Mouse (Mus musculus) liver, embryonic 15.5 days (tissue): ENCODE data around the gene Olfr1195. TPM values are rescaled to one million over a fixed set of nuclear protein-coding genes. Genes with fewer than 3 reads are reported as not detected.
"Not testable (repeated sequence)": the region's sequence is repeated elsewhere in the genome, so short reads cannot be mapped to it uniquely, and the experiment has no call there.

Experiments used
- ATAC-seq: fragments of 200-750 bp; cut with Nextera tagmentation; 2 replicates; pipeline ENCODE4 v1.8.0; 2017; ENCODE audit warnings: moderate number of reproducible peaks, mild to moderate bottlenecking, moderate library complexity; ENCODE audit not compliant: insufficient read depth
- H3K27ac ChIP-seq: fragments of 300-500 bp; sonication (generic); replicated peaks from 2 replicates; pipeline ENCODE4 v1.5.1; 2015; ENCODE audit warnings: mild to moderate bottlenecking, inconsistent platforms
- H3K27me3 ChIP-seq: fragments of 300-500 bp; sonication (generic); 2 replicates; pipeline ENCODE4 v1.6.1; 2015; ENCODE audit warnings: mild to moderate bottlenecking, inconsistent platforms
- H3K36me3 ChIP-seq: fragments of 300-500 bp; sonication (generic); replicated peaks from 2 replicates; pipeline ENCODE4 v1.6.1; 2015; ENCODE audit warnings: moderate library complexity, mild to moderate bottlenecking, inconsistent platforms
- H3K4me1 ChIP-seq: fragments of 300-500 bp; sonication (generic); replicated peaks from 2 replicates; pipeline ENCODE4 v1.6.1; 2015; ENCODE audit warnings: inconsistent platforms
- H3K4me2 ChIP-seq: fragments of 300-500 bp; sonication (generic); 2 replicates; pipeline ENCODE4 v1.6.1; 2015; ENCODE audit warnings: moderate library complexity, mild to moderate bottlenecking, inconsistent platforms
- H3K4me3 ChIP-seq: fragments of 300-500 bp; sonication (generic); replicated peaks from 2 replicates; pipeline ENCODE4 v1.5.1; 2015; ENCODE audit warnings: mild to moderate bottlenecking, inconsistent platforms
- H3K9ac ChIP-seq: fragments of 300-500 bp; sonication (generic); 2 replicates; pipeline ENCODE4 v1.6.1; 2015; ENCODE audit warnings: moderate library complexity, mild to moderate bottlenecking, inconsistent platforms
- H3K9me3 ChIP-seq: fragments of 300-500 bp; sonication (generic); replicated peaks from 2 replicates; pipeline ENCODE4 v1.6.1; 2016; ENCODE audit warnings: inconsistent platforms
- WGBS: fragments of 180-500 bp; shearing (Covaris S2); methylation state at CpG from one replicate; pipeline ENCODE4 v1.1.7; 2015; ENCODE audit warnings: mixed read lengths; ENCODE audit not compliant: insufficient replicate concordance; 5-methylcytosine and 5-hydroxymethylcytosine counted together
- polyA plus RNA-seq: library from polyadenylated mRNA; unstranded; fragments of >200 nt; fragmentation: Nextera tagmentation; extraction: Ambion mirVana; gene quantifications from 2 replicates; pipeline ENCODE4 v1.2.1, GENCODE M21; 2015

The Olfr1195 gene
- polyA plus RNA-seq: not detected in 2 replicates

DNA sequence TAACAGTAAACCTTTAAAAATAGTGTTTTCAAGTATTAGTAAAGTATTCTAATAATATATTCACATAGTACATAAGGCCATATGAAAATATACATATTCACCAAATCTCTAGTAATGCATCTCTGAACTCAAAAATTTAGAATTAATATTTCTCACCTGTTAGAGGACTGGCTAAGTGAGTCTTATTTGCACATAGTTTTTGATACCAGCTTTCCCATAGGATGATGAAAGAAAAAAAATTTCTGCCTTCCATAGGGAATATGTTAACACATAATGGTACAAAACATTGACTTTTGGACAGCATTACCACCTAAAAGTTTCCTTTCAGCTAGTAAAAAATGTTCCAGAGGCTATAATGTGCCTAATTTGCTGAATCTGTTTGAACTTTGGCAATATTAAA, at the start of gene Olfr1195:
Gene Olfr1195, minus strand, starts transcription at position 101 of the 400 bp plus-strand sequence.
- no peak for ATAC-seq
- no peak within 1 kb of the TSS for H3K4me2 ChIP-seq
- no peaks in the 10 kb centered on the region for H3K36me3 ChIP-seq
- no peaks in the 10 kb centered on the region for H3K4me1 ChIP-seq
- no peak within 1 kb of the TSS for H3K9ac ChIP-seq
- H3K9me3 ChIP-seq: no peaks in the 10 kb centered on the region
- H3K27ac ChIP-seq: no peak within 1 kb of the TSS
- no peak within 1 kb of the TSS for H3K4me3 ChIP-seq
- no peaks in the 10 kb centered on the region for H3K27me3 ChIP-seq

DNA sequence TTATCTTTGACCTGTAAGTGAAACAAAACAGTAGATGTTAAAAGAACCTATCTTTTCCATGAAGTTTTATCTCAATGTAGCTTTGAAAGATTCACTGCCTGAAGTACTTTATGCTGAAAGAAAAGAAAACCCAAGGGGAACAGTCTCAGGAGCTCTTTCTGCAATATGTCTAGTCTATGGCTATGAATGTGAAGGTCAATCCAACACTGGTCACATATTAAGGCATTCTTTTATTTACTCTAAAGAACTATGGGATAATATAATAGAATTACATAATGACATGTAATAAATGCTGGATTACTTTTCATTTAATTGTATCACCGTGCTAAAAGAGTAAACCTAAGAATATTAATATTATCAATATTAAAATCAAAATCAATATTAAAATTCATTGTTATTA, 43.3 kb upstream of the Olfr1195 start, which contains the start of gene Olfr1197:
Gene Olfr1197, minus strand, starts transcription at position 101 of the 400 bp plus-strand sequence.
- no peak within 1 kb of the TSS for H3K4me2 ChIP-seq
- no peaks in the 10 kb centered on the region for H3K36me3 ChIP-seq
- no peaks in the 10 kb centered on the region for H3K9me3 ChIP-seq
- H3K27me3 ChIP-seq: no peaks in the 10 kb centered on the region
- no peaks in the 10 kb centered on the region for H3K4me1 ChIP-seq
- 58% methylated on average over 1 of the region's 1 CpGs for WGBS
- ATAC-seq: no peak
- no peak within 1 kb of the TSS for H3K4me3 ChIP-seq
- H3K9ac ChIP-seq: no peak within 1 kb of the TSS
- no peak within 1 kb of the TSS for H3K27ac ChIP-seq

DNA sequence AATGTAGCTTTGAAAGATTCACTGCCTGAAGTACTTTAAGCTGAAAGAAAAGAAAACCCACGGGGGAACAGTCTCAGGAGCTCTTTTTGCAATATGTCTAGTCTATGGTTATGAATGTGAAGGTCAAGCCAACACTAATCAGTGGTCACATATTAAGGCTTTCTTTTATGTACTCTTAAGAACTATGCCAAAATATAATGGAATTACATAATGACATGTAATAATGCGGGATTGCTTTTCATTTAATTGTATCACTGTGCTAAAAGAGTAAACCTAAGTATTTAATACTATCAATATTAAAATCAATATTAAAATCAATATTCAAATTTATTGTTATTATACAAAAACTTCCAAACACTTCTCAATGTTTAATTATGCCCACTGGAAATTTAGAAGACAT, 15.5 kb upstream of the Olfr1195 start, which contains the start of gene Olfr1196:
Gene Olfr1196, minus strand, starts transcription at position 101 of the 400 bp plus-strand sequence.
- ATAC-seq: no peak
- no peak within 1 kb of the TSS for H3K27ac ChIP-seq
- H3K9ac ChIP-seq: no peak within 1 kb of the TSS
- no peaks in the 10 kb centered on the region for H3K36me3 ChIP-seq
- H3K9me3 ChIP-seq: no peaks in the 10 kb centered on the region
- H3K27me3 ChIP-seq: no peaks in the 10 kb centered on the region
- 64% methylated on average over 2 of the region's 2 CpGs for WGBS
- H3K4me2 ChIP-seq: no peak within 1 kb of the TSS
- no peaks in the 10 kb centered on the region for H3K4me1 ChIP-seq
- H3K4me3 ChIP-seq: no peak within 1 kb of the TSS

DNA sequence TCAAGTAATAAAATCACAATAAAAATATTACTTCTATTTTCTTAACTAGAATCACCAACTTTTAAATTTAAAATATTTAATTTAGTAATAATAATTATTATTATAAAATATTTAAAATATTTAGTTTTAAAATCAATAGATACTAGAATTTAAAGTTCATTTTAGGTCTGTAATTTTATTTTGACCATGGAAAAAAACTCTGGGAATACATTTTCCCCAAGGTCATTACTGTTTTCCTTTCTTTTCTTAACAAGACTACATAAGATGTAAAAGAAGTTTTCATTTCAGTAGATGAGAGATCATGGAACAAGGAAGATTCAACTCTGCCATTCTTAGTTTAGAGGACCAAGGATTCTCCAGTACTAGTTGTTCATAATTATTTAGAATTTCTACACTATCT, 13.7 kb downstream of the Olfr1195 start, which contains the start of gene Olfr1193:
Gene Olfr1193, plus strand, starts transcription at position 301 of the 400 bp plus-strand sequence.
- not testable (repeated sequence) for H3K9me3 ChIP-seq, H3K27ac ChIP-seq, H3K27me3 ChIP-seq, H3K4me1 ChIP-seq, H3K36me3 ChIP-seq, H3K4me2 ChIP-seq, ATAC-seq, H3K4me3 ChIP-seq, H3K9ac ChIP-seq

DNA sequence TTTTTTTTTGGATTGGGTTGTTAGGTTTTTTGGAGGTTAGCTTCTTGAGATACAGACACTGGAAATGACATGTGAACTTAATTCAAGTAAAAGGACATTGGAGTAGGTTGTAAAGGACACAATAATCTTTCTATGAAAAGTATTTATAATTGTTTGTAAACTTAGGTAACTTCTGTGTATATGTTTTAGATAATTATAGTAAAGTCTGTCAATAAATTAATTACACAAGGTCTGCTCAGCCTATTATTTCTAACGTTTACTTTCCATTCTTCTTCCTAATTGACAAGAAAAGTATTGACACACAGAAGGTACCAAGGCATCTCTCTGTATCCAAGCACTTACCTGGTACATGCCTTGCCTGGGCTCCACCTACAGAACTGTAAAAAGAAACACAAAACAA, 40.8 kb downstream of the Olfr1195 start, which contains the start of gene Olfr1192-ps1:
Gene Olfr1192-ps1, plus strand, starts transcription at position 301 of the 400 bp plus-strand sequence.
- Histone ChIP-seq H3K4me2 (no peak within 1 kb of the TSS), H3K9me3 (no peaks in the 10 kb centered on the region), H3K36me3 (no peaks in the 10 kb centered on the region), H3K4me1 (no peaks in the 10 kb centered on the region), H3K9ac (no peak within 1 kb of the TSS), H3K27me3 (no peaks in the 10 kb centered on the region), H3K4me3 (no peak within 1 kb of the TSS), H3K27ac (no peak within 1 kb of the TSS)
- ATAC-seq: no peak
- 33% methylated on average over 1 of the region's 1 CpGs for WGBS

DNA sequence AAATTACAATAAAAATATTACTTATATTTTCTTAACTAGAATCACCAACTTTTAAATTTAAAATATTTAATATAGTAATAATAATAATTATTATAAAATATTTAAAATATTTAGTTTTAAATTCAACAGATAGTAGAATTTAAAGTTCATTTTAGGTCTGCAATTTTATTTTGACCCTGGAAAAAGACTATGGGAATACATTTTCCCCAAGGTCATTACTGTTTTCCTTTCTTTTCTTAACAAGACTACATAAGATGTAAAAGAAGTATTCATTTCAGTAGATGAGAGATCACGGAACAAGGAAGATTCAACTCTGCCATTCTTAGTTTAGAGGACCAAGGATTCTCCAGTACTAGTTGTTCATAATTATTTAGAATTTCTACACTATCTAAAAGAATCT, 48.7 kb downstream of the Olfr1195 start, which contains the start of gene Olfr1191-ps1:
Gene Olfr1191-ps1, plus strand, starts transcription at position 301 of the 400 bp plus-strand sequence.
- H3K36me3 ChIP-seq, H3K27ac ChIP-seq, H3K9me3 ChIP-seq, H3K27me3 ChIP-seq, H3K4me2 ChIP-seq, ATAC-seq, H3K4me3 ChIP-seq, H3K4me1 ChIP-seq, H3K9ac ChIP-seq: not testable (repeated sequence)
- 67% methylated on average over 1 of the region's 1 CpGs for WGBS

Other genes with a start within 250 kb of the Olfr1195 start
- gene Gm13757, start 240.1 kb downstream of the Olfr1195 start, polyA plus RNA-seq: not detected in 2 replicates
- gene Olfr1183, start 234.3 kb downstream of the Olfr1195 start, polyA plus RNA-seq: not detected in 2 replicates
- gene Olfr1184, start 205.6 kb downstream of the Olfr1195 start, polyA plus RNA-seq: not detected in 2 replicates
- gene Olfr1185-ps1, start 195.9 kb downstream of the Olfr1195 start, polyA plus RNA-seq: not detected in 2 replicates
- gene Olfr1186, start 170.6 kb downstream of the Olfr1195 start, polyA plus RNA-seq: not detected in 2 replicates
- not detected in 2 replicates for gene Olfr1188, start 132.3 kb downstream of the Olfr1195 start, polyA plus RNA-seq
- gene Olfr1189, start 102.7 kb downstream of the Olfr1195 start, polyA plus RNA-seq: not detected in 2 replicates
- gene Olfr1191-ps1, start 48.6 kb downstream of the Olfr1195 start, polyA plus RNA-seq: not detected in 2 replicates
- gene Olfr1192-ps1, start 40.7 kb downstream of the Olfr1195 start, polyA plus RNA-seq: not detected in 2 replicates
- not detected in 2 replicates for gene Olfr1193, start 13.6 kb downstream of the Olfr1195 start, polyA plus RNA-seq
- gene Olfr1196, start 15.4 kb upstream of the Olfr1195 start, polyA plus RNA-seq: not detected in 2 replicates
- gene Olfr1197, start 43.2 kb upstream of the Olfr1195 start, polyA plus RNA-seq: not detected in 2 replicates
- gene Olfr1198, start 62.2 kb upstream of the Olfr1195 start, polyA plus RNA-seq: not detected in 2 replicates
- gene Olfr1199, start 71.3 kb upstream of the Olfr1195 start, polyA plus RNA-seq: not detected in 2 replicates
- not detected in 2 replicates for gene Olfr1200, start 81.3 kb upstream of the Olfr1195 start, polyA plus RNA-seq
- gene Olfr1201, start 103.8 kb upstream of the Olfr1195 start, polyA plus RNA-seq: not detected in 2 replicates
- not detected in 2 replicates for gene Olfr1202, start 125.3 kb upstream of the Olfr1195 start, polyA plus RNA-seq
- not detected in 2 replicates for gene Olfr1205, start 140.6 kb upstream of the Olfr1195 start, polyA plus RNA-seq
- gene Olfr1204, start 160.1 kb upstream of the Olfr1195 start, polyA plus RNA-seq: not detected in 2 replicates
- not detected in 2 replicates for gene Olfr1206, start 174.0 kb upstream of the Olfr1195 start, polyA plus RNA-seq
- gene Olfr1208, start 213.1 kb upstream of the Olfr1195 start, polyA plus RNA-seq: not detected in 2 replicates
- gene Olfr1209, start 226.0 kb upstream of the Olfr1195 start, polyA plus RNA-seq: not detected in 2 replicates
- gene Olfr1211, start 248.9 kb upstream of the Olfr1195 start, polyA plus RNA-seq: not detected in 2 replicates